Mouse (Mus musculus): Measurements from ENCODE around the gene Gm28038. TPM values are rescaled to one million over a fixed set of nuclear protein-coding genes. Genes with fewer than 3 reads are reported as not detected.

The Gm28038 gene
- polyA plus RNA-seq, 1 experiment: 114 TPM

- no peaks in the 10 kb centered on the region for H3K27me3 ChIP-seq (ENCODE audit: control insufficient read depth, insufficient read depth, low read length, poor library complexity, severe bottlenecking)
- no peak for TF ChIP-seq CTCF (IDR thresholded peaks at IDR 0.05; ENCODE audit: low read depth, low read length)
- no peak for TF ChIP-seq POLR2A (IDR thresholded peaks at IDR 0.05; ENCODE audit: insufficient read depth, low read length)
- no peak for TF ChIP-seq EP300 (IDR thresholded peaks at IDR 0.05; ENCODE audit: insufficient read depth, low read depth, low read length)
- no peaks in the 10 kb centered on the region for H3K9me3 ChIP-seq (replicated peaks; ENCODE audit: control insufficient read depth, insufficient read depth, low read length, poor library complexity, severe bottlenecking)
- no peak overlapping the region for H3K27ac ChIP-seq (ENCODE audit: insufficient read depth, low read length)
- H3K36me3 ChIP-seq (ENCODE audit: control insufficient read depth, insufficient read depth, low read length, poor library complexity, severe bottlenecking): peaks cover 6% of the 10 kb centered on the region; the same call in 1 of the 2 replicates
- no peak overlapping the region for H3K9ac ChIP-seq (ENCODE audit: low read depth, poor library complexity, severe bottlenecking)
- no peak overlapping the region for H3K4me3 ChIP-seq (ENCODE audit: low read depth, low read length)
- H3K4me1 ChIP-seq (ENCODE audit: control insufficient read depth, insufficient read depth, low read length): peaks cover 6% of the 10 kb centered on the region
Observed at GRCm38 (mm10) chr2:30253809-30254208, 27.0 kb upstream of the Gm28038 start.

DNA sequence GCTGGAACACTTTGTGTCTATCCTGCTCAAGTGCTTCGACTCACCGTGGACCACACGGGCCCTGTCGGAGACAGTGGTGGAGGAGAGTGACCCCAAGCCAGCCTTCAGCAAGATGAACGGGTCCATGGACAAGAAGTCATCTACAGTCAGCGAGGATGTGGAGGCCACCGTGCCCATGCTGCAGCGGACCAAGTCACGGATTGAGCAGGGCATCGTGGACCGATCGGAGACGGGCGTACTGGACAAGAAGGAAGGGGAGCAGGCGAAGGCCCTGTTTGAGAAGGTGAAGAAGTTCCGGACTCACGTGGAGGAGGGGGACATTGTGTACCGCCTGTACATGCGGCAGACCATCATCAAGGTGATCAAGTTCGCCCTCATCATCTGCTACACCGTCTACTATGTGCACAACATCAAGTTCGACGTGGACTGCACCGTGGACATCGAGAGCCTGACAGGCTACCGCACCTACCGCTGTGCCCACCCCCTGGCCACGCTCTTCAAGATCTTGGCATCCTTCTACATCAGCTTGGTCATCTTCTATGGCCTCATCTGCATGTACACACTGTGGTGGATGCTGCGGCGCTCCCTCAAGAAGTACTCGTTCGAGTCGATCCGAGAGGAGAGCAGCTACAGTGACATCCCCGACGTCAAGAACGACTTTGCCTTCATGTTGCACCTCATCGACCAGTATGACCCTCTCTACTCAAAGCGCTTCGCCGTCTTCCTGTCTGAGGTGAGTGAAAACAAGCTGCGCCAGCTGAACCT lies 25.0 kb upstream of the Gm28038 start:
- no peak overlapping the region for H3K27ac ChIP-seq (ENCODE audit: insufficient read depth, low read length)
- no peak for TF ChIP-seq EP300 (IDR thresholded peaks at IDR 0.05; ENCODE audit: insufficient read depth, low read depth, low read length)
- no peak for TF ChIP-seq CTCF (IDR thresholded peaks at IDR 0.05; ENCODE audit: low read depth, low read length)
- no peak for TF ChIP-seq POLR2A (IDR thresholded peaks at IDR 0.05; ENCODE audit: insufficient read depth, low read length)
- H3K36me3 ChIP-seq (ENCODE audit: control insufficient read depth, insufficient read depth, low read length, poor library complexity, severe bottlenecking): peaks cover 6% of the 10 kb centered on the region; the same call in 1 of the 2 replicates
- H3K9me3 ChIP-seq (replicated peaks; ENCODE audit: control insufficient read depth, insufficient read depth, low read length, poor library complexity, severe bottlenecking): no peaks in the 10 kb centered on the region
- peaks cover 5% of the 10 kb centered on the region for H3K4me1 ChIP-seq (ENCODE audit: control insufficient read depth, insufficient read depth, low read length)
- H3K4me3 ChIP-seq (ENCODE audit: low read depth, low read length): no peak overlapping the region
- H3K27me3 ChIP-seq (ENCODE audit: control insufficient read depth, insufficient read depth, low read length, poor library complexity, severe bottlenecking): no peaks in the 10 kb centered on the region
- no peak overlapping the region for H3K9ac ChIP-seq (ENCODE audit: low read depth, poor library complexity, severe bottlenecking)

- H3K9me3 ChIP-seq (replicated peaks; ENCODE audit: control insufficient read depth, insufficient read depth, low read length, poor library complexity, severe bottlenecking): no peaks in the 10 kb centered on the region
- peaks cover 5% of the 10 kb centered on the region for H3K4me1 ChIP-seq (ENCODE audit: control insufficient read depth, insufficient read depth, low read length)
- H3K9ac ChIP-seq (ENCODE audit: low read depth, poor library complexity, severe bottlenecking): no peak overlapping the region
- H3K4me3 ChIP-seq (ENCODE audit: low read depth, low read length): 0 out of 2 replicates have a peak overlapping the region, but pooled peaks have one; percentile 2
- H3K27me3 ChIP-seq (ENCODE audit: control insufficient read depth, insufficient read depth, low read length, poor library complexity, severe bottlenecking): no peaks in the 10 kb centered on the region
- peaks cover 6% of the 10 kb centered on the region; the same call in 1 of the 2 replicates for H3K36me3 ChIP-seq (ENCODE audit: control insufficient read depth, insufficient read depth, low read length, poor library complexity, severe bottlenecking)
- H3K27ac ChIP-seq (ENCODE audit: insufficient read depth, low read length): no peak overlapping the region
- TF ChIP-seq CTCF (IDR thresholded peaks at IDR 0.05; ENCODE audit: low read depth, low read length) (no peak), POLR2A (IDR thresholded peaks at IDR 0.05; ENCODE audit: insufficient read depth, low read length) (no peak), EP300 (IDR thresholded peaks at IDR 0.05; ENCODE audit: insufficient read depth, low read depth, low read length) (no peak)
Observed at GRCm38 (mm10) chr2:30256616-30257350, 24.1 kb upstream of the Gm28038 start.

DNA sequence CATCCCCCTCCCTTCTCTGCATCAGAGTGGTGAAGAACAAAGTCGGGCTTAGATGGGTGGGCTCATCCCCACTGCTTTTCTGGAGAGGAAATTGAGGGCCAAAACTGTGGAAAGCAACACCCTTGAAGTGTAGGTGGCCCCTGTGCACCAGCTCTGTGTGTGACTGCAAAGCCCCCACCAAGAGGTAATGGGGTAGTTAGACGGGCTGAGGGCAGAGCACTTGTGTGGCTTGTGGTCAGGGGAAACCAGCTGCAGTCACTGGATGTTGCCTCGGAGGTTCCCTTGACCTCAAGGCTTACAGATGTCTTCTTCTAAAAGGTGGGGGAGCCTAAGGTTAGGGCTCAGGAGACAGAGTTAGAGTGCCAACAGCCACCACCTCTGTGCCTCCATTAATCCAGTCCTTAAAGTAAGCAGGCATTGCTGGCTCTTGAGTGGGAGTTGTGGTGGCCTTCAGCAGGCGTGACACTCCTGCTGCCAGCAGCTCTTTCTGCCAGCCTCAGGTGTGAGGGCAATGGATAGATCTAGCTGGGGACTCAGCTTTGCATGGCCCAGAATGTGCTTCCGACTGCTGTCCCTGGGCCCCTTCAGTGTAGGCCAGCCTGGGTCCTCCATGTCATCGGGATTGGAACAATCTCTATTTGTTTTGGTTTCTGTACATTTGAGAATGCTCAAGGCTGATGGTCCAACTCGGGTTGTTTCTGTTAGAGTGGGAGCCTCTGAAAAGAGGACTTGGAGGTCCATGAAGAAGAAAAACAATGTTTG lies 23.0 kb upstream of the Gm28038 start:
- TF ChIP-seq CTCF (IDR thresholded peaks at IDR 0.05; ENCODE audit: low read depth, low read length) (no peak), EP300 (IDR thresholded peaks at IDR 0.05; ENCODE audit: insufficient read depth, low read depth, low read length) (no peak)
- Histone ChIP-seq H3K4me3 (ENCODE audit: low read depth, low read length) (no peak overlapping the region), H3K27me3 (ENCODE audit: control insufficient read depth, insufficient read depth, low read length, poor library complexity, severe bottlenecking) (no peaks in the 10 kb centered on the region), H3K9me3 (replicated peaks; ENCODE audit: control insufficient read depth, insufficient read depth, low read length, poor library complexity, severe bottlenecking) (no peaks in the 10 kb centered on the region), H3K4me1 (ENCODE audit: control insufficient read depth, insufficient read depth, low read length) (peaks cover 5% of the 10 kb centered on the region), H3K36me3 (ENCODE audit: control insufficient read depth, insufficient read depth, low read length, poor library complexity, severe bottlenecking) (peaks cover 6% of the 10 kb centered on the region; the same call in 1 of the 2 replicates), H3K9ac (ENCODE audit: low read depth, poor library complexity, severe bottlenecking) (no peak overlapping the region), H3K27ac (ENCODE audit: insufficient read depth, low read length) (no peak overlapping the region)

DNA sequence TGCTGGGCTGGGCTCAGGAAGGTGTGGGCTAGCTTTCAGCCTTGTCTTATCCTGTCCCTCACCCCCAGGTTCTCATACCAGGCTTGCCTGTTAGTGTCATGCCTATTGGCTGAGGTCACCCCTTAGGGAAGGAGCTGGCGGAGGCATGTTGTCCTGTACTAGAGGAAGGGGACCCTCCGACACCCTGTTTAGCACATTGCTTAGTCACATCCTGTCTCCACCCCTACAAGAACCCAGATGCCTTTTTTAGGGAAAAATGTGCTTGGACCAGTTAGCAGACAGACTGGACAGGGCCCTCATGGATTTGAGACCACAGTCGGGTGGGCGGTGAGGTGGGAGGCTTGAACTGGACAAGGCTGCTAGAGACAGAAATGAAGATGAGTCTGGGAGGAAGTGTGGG lies 22.2 kb upstream of the Gm28038 start:
- Histone ChIP-seq H3K9me3 (replicated peaks; ENCODE audit: control insufficient read depth, insufficient read depth, low read length, poor library complexity, severe bottlenecking) (no peaks in the 10 kb centered on the region), H3K27ac (ENCODE audit: insufficient read depth, low read length) (no peak overlapping the region), H3K4me1 (ENCODE audit: control insufficient read depth, insufficient read depth, low read length) (peaks cover 3% of the 10 kb centered on the region), H3K36me3 (ENCODE audit: control insufficient read depth, insufficient read depth, low read length, poor library complexity, severe bottlenecking) (peaks cover 6% of the 10 kb centered on the region; the same call in 1 of the 2 replicates), H3K9ac (ENCODE audit: low read depth, poor library complexity, severe bottlenecking) (no peak overlapping the region), H3K27me3 (ENCODE audit: control insufficient read depth, insufficient read depth, low read length, poor library complexity, severe bottlenecking) (no peaks in the 10 kb centered on the region), H3K4me3 (ENCODE audit: low read depth, low read length) (no peak overlapping the region)
- no peak for TF ChIP-seq CTCF (IDR thresholded peaks at IDR 0.05; ENCODE audit: low read depth, low read length)

All from ES-Bruce4 (cell line).